Mouse (Mus musculus): Measurements from ENCODE around the gene Wdr66.
"Not testable (repeated sequence)": the region's sequence is repeated elsewhere in the genome, so short reads cannot be mapped to it uniquely, and the experiment has no call there.

Wdr66 gene

DNA sequence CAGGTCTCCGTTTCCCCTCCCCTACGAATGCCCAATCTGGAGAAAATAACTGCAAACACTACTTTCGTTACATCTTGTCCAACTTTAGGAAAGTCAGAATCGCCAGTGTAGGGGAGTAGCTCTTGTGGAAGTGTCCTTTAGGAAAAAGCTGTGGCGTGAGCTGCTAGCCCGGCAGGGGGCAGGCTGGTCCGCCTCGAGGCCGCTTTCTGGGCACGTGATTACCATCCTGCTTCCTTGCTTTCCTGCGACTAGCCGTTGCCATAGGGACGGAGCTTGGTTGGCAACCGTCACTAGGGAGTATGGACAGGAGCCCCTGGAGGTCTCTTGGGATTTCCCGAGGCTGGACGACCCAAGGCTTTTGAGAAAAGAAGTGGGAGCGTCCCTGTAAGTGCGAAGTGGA is at the start of gene Wdr66:
TSS of gene Wdr66 (plus strand) at position 269 of the 400 bp plus-strand sequence.
- peak; percentile 91 for DNase-seq

DNA sequence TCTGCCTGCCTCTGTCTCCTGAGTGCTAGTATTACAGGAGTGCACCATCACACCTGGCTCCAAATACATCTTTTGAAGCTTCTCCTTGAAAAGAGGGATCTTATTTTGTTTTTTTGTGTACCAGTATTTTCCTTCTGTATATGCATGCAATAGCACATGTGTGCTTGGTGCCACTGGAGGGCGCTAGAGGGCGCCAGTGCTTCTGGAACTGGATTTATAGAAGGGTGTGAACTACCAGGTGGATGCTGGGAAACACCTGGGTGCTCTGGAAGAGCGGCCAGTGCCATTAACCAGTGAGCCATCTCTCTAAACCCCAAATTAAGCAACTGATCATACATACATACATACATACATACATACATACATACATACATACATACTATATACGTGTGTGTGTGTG is 49.1 kb upstream of the Wdr66 start:
- DNase-seq, result not testable (repeated sequence)

DNA sequence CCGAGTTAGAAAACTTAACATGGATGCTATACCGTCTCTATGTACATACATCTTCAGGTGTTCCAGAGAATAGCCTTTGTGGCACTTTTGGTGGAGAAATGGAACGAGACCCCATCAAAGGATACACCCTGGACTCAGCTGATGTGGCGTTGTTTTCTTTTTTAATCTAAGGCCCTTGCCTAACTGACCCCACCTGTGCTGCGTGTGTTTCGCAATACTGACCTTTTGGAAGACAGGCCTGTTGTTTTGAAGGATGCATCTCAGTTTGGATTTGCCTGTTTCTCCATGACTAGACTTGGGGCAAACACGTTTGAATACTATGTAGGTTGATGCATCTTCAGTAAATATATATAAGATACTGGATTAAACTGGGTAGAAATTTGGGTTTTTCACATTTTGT is 48.3 kb upstream of the Wdr66 start:
- DNase-seq, result not testable (repeated sequence)

DNA sequence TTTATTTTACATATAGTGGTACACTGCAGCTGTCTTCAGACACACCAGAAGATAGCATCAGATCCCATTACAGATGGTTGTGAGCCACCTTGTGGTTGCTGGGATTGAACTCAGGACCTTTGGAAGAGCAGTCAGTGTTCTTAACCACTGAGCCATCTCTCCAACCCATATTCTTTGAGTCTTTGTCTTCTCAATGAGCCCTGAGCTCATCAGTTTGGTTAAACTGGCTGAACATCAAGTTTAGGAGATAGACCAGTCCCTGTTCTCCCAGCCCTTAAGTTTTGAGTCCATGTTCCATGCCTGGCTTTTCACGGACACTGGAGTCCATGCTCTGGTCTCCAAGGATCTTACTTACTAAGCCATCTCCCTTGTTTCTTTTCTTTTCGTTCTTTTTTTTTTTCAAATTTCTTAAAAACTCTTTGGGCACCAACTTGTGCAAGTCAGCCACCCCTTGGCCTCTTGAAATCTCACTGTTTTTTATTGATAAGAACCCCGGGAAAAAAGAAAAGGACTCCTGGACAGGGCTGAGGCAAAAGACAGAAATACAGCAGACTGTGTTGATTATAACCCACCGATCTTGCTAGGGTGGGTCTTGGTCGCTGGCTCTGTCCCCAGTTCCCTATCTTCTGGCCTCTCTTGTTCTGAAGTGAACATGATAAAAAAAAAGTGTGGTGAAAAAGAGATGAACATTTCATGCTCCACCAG is 29.4 kb upstream of the Wdr66 start:
- not testable (repeated sequence) for DNase-seq

DNA sequence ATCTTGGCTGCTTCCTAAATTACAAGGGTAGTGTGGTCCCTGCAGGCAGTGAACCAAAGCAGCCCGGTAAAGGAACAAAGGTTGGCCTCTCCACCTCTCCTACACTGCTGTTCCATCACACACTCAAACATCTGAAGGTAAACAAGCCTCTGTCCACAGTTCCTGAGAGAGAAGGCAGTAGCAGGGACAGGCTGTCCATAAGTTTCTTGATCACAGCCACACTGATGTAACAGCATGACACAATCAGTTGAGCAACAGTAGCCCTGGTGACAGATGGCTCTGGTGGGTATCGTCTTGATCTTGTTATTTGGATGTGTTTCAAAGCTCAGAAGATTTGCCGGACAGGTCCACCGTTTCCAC is 28.9 kb upstream of the Wdr66 start:
- no peak for DNase-seq

DNA sequence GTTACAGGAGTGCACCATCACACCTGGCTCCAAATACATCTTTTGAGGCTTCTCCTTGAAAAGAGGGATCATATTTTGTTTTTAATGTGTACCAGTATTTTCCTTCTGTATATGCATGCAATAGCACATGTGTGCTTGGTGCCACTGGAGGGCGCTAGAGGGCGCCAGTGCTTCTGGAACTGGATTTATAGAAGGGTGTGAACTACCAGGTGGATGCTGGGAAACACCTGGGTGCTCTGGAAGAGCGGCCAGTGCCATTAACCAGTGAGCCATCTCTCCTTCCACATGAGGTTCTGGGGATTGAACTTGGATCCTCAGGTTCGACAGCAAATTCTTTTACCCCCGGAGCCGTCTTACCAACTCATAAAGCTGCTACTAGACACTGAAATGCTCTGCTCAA is 28.0 kb upstream of the Wdr66 start:
- not testable (repeated sequence) for DNase-seq

DNA sequence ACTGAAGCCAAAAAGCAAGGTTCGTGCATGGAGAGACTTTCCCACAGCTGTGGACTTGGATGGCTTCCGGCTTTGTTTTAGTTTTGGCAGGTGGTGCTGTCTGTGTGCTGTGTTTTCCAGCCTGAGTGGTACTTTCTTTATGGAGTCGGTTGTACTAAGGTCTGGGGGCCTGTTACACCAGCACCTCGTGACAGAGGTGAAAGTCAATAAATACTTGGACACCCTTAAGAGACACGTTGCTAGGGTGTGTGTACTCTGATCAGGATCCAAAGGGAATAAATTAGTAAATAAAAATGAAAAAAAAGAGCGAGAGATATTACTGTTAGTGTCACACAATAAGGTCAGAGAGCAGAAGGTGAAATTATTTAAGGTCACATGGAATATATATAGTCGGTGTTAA is 25.1 kb upstream of the Wdr66 start:
- no peak for DNase-seq

DNA sequence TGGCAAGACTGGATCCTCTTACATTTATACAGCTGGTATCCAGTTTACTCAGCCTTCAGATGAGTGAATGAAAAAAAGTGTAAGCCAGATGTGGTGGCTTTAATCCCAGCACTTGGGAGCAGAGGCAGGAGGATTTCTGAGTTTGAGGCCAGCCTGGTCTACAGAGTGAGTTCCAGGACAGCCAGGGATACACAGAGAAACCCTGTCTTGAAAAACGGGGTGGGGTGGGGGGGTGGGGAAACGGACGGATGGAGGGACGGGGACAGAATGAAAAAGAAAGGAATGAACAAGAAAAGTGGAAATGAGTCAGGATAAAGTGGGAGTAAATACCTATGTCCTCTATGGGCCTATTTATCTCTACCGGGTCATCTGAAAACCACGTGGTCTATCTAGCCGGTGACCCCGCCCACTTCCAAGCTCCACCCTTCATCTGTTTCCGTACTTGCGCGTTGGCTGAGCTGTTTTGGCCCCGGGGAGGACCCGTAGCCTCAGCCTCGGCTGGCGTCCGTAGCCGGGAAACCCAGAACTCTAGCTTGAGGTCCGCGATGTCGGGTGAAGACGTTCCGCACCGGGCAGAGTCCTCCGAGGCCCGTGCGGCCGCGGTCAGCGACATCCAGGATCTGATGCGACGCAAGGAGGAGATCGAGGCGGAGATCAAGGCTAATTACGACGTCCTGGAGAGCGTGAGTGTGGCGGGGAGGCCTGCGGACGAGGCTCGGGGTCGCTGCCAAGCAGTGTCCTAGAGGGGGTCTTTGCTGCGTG is 24.0 kb upstream of the Wdr66 start:
- peak; percentile 93 for DNase-seq

DNA sequence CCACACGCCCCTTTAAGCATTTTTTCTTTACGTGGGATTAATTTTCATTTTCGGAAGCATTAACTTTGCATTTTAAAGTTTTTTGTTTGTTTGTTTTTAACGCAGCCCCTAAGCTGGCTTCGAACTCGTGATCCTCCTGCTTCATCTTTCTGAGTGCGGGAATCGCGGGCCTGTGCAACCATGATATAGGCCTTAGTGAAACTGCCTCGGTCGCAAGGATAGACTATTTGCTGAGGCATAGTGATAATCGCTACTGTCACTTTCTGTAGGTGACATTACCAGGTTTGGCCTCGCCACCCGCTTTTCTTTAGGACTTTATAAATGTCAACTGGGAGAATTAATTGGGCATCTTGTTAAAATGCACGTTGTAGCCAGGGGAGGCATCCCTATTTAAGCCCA is 23.4 kb upstream of the Wdr66 start:
- DNase-seq, result no peak

DNA sequence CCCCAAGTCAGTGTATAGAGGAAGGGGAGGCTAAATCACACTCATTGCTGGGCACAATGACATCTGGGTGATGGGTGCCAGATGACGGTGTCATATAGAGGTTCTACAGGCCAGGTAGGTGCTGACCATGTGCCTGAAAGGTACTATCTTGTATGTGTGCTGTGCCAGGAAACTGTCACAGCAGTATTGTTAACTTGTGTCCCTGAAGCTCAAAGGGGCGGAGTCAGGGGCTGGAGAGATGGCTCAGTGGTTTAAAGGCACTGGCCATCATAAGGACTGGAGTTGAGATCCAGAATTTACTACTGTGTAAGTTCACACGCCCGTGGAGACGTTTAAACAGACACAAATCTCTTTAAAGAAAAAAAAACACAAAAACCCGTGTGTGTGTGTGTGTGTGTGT is 22.6 kb upstream of the Wdr66 start:
- DNase-seq, result no peak

DNA sequence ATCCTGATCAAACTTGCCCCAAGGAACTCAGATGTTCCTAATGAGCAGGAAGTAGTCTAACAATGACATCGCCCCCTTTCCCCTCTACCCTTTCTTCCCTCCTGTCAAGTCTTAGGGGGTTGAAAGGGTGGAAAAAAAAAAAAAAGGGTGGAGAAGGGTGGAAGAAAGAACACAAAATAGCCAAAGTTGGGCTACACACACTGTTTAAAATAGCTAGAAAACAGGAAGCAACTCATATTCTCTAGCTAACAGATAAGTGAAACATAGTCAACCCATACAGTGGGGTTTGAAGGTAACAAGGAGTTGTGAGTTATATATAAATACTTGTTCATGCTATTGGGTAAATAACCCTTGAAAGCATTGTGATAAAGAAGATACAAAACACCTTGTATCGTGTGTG is 19.7 kb upstream of the Wdr66 start:
- no peak for DNase-seq

DNA sequence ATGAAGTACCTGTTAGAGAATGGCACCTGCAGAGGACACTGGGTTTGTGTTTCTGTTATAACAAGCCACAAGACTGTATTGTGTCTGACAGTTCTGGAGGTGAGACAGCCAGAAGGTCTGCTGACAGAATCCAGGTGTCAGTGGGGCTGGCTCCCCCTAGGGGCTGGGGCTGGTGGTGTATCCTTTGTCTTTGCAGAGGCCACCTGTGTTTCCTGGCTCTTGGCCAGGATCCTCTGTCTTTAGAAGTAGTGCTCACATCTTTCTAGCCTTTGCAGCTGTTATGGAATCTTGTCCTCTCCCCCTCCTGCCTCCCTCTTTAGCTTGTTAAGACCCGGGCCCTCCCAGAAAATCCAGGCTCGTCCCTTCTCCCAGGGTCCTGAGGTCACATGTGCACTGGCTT is 16.2 kb upstream of the Wdr66 start:
- peak; percentile 26 for DNase-seq

DNA sequence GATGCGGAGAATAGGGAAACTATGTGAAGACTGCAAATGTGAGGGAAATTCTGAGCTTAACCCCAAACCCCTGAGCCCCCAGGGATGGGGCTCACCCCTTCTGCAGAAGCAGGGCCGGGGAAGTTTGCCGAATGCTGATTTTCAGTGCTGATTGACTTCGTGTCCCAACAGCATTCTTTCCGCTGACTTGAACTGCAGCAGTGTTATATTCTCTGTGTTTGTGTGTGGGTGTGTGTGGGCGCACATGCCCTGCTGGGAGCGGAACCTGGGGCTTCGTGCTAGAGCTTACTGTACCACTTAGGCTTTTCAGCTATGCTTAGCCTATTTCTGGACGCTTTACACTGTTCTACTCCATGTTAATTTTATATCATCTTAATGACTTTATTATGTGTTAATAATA is 15.5 kb upstream of the Wdr66 start:
- no peak for DNase-seq

DNA sequence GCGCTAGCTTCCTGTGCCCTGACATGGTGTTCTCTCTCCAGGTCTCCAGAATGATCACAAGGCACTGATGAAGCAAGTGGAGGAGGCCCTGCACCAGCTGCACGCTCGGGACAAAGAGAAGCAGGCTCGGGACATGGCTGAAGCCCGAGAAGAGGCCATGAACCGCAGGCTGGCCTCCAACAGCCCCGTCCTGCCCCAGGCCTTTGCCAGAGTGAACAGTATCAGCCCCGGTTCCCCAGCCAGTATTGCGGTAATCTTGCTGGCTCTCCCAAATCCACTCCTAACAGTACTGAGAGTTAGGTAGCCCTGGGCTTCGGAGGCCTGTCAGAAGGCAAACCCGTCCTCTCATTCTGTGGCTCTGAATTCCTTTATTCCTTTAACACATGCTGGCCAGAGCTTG is 12.4 kb upstream of the Wdr66 start:
- DNase-seq, result no peak

DNA sequence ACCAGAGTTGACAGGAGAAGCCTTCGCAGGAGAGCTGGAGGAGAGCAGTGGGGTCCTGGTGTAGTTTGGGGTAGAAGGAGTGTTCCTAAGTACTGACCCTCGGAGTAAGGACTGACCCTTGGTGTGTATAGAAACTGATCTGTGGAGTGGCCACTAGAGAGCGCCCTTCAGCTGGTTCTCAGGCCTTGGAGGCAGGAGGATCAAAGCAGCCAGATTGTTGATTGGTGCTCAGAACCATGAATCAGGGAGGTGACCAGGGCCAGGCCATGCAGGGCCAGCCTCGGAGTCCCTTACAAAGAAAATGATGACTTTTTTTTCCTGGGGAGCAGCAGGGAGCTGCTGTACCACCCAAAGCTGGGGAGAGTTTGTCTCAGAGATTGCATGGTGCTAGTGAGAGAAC is 6.4 kb upstream of the Wdr66 start:
- DNase-seq, result no peak

DNA sequence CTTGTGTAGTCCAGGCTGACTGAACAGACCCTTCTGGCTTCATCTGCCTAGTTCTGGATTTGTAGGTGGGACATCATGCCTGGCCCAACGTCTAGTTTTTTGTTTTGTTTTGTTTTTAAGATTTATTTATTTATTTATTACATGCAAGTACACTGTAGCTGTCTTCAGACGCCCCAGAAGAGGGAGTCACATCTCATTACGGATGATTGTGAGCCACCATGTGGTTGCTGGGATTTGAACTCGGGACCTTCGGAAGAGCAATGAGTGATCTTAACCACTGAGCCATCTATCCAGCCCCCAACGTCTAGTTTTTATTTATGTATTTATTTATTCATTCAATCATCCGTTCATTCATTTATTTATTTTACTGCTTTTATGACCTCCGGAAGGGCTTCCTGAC is 512 bp upstream of the Wdr66 start:
- DNase-seq, result no peak

DNA sequence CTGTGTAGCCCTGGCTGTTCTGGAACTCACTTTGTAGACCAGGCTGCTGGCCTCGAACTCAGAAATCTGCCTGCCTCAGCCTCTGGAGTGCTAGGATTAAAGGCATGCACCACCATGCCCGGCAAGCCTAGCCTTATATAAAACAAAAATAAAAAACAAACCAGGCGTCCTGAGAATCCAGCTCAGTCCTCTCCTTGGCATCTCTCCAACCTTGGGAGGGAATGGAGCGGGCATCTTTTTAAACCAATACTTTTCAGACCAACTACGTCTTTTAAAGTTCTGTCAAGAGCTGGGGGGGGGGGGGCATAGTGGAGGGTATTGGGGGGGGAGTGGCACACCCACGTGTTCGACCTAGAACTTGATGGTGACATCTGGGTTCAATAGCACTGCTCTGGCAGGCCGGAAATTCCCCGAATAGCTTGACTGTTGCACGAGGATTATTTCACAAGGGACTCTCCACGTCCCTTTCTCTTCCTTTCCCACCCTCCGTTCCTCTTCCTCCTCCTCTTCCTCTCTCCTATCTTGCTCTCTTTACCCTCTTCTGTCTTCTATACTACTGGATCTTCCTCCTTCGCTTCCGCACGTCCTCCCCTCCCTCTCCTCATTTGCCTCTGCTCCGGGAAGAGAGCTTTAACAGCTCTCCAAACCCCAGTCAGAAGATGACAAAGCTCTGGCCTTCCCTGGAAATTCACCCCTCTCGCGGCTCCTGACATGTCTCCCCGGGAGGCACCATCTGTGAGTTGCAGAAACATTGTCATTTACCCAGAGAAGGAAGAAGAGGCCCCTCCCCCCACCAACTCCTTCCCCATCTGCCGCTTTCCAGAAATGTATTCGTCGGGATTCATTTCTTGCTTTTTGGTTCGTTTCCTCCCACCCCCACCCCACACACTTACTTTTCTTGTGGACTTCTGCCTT is 5.2 kb downstream of the Wdr66 start:
- DNase-seq, result peak; percentile 66

DNA sequence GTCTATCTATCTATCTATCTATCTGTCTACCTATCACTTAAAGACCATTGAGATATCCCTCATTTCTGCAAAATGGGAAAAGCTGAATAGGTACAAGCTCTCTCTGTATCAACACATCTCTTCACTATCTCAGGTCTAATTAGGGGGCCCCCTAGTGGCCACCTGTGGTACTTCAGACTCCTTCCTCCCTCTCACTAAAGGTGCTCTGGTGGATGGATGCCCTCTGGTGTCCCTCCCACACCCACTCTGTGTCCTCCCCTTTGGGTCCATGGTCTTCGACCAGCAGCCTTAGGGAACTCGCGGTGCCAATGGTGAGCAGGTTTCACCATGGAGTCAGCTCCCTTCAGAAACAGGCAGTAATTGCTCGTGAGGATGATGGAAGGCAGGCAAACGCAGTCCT is 7.1 kb downstream of the Wdr66 start:
- no peak for DNase-seq

DNA sequence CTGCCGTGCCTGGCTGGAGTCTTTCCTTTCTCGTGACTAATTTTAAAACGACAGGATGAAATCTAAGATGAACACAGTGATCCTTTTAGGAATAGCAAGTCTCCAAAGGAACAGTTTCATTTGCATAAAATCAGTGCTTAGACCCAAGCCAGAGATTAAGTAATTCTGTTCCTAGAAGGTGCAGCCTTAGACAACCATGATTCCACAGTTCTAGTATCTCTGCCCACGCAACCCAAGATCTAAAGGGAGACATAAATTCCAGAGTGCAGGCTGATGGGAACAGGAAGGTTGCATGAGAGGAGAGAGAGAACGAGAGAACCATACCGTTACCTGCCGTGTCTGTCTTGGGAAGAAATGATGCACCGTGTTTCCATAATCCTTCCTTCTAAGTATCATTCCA is 8.8 kb downstream of the Wdr66 start:
- no peak for DNase-seq

DNA sequence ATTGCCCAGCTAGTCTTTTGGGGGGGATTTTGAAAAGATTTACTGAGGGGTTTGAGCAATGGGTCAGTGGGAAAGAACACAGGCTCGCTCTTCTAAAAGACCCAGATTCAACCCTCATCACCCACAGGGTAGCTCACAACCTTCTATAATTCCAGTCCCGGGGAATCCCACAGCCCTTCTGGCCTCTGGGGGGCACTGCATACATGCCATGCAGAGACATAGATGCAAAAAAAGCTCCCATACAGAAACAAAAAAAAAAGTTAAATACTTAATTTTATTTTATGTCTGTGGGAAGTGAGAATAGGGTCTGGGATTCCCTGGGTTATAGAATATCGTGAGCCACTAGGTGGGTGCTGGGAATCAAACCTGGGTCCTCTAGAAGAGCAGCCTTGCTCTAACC is 15.0 kb downstream of the Wdr66 start:
- DNase-seq, result no peak

DNA sequence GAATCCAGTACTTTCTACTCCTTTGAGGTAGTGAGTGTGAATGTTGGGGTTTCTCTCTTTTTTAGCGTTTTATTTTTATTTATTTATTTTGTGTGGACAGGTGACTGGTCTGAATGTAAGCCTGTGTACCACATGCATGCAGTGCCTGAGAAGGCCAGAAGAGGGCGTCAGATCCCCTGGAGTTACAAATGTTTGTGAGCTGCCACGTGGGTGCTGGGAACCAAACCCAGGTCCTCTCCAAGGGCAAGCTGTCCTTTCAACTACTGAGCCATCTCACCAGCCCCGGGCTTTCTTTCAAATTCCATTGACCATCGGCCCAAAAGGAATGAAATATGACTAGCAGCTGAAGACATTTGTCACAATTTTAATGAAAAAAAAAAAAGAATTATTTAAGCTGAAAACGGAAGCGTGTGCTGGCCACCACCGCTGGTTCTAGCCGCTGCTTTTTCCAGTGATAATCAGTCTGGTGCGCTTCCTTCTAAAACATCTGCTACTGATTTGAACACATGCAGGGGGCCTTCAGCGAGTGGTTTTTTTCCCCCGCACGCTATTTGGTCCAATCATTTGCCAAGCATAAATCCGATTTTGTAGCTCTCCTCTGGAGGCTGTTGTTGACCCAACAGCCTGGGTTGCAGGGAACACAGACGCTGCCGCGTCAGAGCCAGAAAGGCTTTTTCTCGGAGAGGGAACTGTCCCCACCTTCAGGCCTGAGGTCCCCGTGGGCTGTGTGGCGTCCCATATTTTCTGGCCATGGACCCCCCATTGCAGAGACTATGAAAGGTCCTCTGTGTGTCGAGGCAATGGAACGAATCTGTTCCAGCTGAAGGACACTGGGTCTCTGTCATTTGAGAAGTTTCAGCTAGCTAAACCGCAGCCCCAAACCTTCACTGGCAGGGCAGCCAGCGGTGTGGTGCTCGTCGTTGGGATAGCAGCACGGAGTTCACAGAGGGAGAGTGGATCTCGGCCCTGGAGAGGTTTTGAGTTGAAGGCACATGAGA is 16.9 kb downstream of the Wdr66 start:
- DNase-seq, result no peak

DNA sequence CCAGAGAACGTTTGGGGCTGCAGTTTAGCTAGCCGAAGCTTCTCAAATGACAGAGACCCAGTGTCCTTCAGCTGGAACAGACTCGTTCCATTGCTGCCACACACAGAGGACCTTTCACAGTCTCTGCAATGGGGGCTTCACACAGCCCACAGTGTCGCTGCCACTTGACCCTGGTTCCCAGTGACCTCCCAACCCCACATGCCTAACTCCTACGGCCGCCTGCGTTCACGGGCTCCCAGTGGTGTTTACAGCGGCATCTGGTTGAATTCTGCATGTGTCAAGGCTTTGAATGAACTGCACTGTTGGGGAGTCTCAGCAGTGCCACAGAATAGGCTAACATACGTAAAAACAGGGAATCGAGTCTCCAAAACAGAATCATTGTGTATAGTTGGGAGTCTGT is 19.0 kb downstream of the Wdr66 start:
- DNase-seq, result no peak
